Mouse (Mus musculus): Measurements from ENCODE around the gene Fam168a. TPM values are rescaled to one million over a fixed set of nuclear protein-coding genes. Genes with fewer than 3 reads are reported as not detected.

Gene Fam168a
- polyA plus RNA-seq, 1 experiment = 64.3 TPM

DNA sequence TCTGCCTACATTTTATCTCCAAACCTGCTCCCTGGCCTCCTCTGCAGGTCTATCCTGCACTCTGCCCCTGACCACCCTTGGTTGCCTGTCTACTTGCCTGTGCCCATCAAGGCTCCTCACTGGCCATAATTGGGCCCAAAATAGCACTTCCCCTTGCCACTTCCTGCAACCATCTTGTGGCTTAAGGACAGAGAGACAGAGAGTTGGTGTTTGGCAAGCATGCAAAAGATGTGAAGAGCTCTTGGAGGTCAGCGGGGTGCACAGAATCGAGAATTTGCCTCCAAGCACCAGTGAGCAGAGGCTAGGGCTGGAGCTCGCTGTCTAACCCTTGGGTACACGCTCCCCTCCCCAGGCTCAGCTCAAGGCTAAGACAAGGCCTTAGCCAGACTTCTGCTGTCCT is 162.1 kb downstream of the Fam168a start:
- no peak for DNase-seq (ENCODE audit: low read depth)

DNA sequence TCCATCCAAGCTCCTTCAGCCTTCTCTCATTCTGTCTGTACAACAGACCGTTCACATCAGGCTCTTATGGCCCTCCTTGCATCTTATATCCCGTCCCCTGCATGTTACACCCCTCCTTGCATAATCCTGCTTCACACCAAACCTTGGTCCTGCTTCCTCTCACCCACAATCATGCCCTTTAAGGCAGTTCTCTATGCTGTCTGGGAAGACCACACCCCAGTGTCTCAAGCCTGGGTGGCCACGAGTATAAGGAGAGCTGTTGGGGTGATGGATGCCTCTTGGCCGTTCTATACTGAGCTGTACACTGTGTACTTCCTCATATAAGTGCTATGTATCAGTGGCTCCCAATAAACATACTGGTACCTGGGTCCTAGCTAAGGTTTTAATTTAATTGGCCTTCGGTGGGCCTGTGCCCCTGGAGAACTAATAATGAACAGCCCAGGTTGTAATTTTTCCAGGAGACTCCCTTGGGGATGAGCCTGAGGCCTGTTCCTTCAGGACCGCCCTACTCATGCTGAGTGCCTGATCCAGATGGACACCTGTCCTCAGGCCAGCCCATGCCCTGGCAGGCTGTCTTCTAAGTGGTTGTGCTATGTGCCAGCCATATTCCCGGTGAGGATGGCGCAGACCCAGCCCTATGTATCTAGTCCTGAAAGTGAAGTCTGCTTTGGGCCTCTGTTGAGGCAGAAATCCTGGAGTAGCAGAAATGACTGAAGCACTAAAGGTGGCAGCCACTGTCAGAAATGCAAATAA is 163.6 kb downstream of the Fam168a start:
- no peak for DNase-seq (ENCODE audit: low read depth)

DNA sequence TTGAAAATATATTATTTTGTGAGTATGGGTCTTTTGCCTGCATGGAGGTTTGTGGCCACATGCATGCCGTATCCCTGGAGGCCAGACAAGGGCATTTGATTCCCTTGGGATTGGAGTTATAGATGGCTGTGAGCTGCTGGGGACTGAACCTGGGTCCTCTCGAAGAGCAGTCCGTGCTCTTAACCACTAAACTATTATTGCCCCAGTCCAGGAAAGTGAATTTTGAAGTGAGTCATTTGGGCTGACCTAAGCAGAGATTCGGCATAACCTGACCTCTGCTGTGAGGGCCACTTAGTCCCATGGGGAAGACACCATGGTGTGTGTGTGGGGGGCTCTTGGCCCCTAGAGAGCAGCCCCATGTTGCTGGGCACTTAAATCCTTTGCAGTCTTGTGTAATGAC is 164.9 kb downstream of the Fam168a start:
- no peak for DNase-seq (ENCODE audit: low read depth)

GRCm38 (mm10) chr7:100871892-100872291 is 165.5 kb downstream of the Fam168a start:
- no peak for DNase-seq (ENCODE audit: low read depth)

DNA sequence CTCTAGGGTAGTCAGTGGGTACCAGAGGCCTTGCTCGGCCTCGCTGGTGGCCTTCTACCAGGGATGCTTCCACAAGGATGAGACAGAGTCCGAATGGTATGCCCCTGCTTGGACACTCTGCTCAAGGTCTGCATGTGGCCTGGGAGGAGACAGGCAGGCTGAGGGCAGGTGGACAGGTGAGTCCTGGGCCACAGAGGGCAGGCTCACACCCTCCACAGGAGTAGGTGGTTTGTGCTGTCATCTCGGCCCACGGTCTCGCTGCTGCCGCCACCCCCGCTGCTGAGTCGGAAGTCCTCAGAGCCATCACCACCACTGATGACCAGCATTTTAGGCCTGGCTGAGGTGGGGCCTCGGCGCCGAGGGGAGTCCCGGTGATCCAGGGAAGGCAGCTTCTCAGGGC is 166.8 kb downstream of the Fam168a start:
- DNase-seq (ENCODE audit: low read depth) = no peak

DNA sequence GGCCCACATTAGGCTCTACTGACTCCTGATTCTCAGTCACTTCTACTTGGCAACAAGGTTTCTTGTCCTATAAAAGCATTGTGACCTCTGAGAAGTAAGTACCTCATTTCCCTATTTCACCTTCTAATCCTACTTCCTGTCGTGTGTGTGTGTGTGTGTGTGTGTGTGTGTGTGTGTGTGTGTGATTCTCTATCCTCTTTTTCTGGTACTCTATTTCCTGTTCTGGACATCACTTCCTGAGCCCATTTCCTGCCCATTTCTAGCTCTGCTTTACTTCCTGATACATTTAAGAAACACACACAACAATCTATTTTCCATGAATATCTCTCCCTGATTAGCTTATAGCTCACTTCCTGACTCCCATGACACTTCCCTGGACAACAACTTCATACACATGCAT is 169.4 kb downstream of the Fam168a start:
- DNase-seq (ENCODE audit: low read depth) = no peak

GRCm38 (mm10) chr7:100876293-100876692 is 169.9 kb downstream of the Fam168a start:
- DNase-seq (ENCODE audit: low read depth) = no peak

DNA sequence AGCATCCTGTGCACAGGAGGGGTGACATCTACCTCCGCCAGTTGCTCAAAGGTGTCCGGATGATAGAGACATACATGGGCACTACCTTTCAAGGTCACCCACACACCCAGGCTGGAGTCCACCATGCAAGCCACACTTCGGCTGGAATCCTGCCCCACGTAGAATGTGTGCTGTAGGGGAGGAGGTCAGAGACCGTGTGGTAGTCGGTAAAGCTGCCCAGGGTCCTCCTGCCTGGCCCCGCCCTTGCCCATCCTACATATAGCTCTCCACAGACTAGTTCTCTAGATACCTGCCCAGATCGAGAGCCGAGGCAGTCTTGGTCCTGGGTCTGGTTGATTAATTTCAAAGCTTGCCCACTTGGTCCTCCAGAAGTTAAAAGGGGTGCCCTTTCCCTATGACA is 170.3 kb downstream of the Fam168a start:
- no peak for DNase-seq (ENCODE audit: low read depth)

DNA sequence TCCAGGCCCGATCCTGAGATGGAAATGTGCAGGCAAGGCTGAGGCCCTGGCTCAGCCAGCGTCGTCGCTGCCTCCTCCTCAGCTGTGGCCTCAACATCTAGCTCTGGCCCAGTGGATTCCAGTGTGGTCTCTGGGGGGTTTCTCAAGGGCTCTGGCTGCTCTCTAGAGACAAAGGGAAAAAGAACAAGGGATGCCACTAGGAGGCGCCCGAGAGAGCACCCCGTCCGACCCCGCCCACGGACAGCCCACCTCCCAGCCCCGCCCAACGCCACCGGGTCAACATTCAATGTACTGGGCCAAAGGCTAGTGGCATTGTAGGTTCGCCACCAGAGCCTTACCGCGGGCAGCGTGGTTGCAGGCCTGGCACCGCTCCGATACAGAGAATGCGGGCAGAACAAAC is 173.2 kb downstream of the Fam168a start:
- DNase-seq (ENCODE audit: low read depth) = no peak

- no peak for DNase-seq (ENCODE audit: low read depth)
These were observed 175.1 kb downstream of the Fam168a start for GRCm38 (mm10) chr7:100881531-100881930.

DNA sequence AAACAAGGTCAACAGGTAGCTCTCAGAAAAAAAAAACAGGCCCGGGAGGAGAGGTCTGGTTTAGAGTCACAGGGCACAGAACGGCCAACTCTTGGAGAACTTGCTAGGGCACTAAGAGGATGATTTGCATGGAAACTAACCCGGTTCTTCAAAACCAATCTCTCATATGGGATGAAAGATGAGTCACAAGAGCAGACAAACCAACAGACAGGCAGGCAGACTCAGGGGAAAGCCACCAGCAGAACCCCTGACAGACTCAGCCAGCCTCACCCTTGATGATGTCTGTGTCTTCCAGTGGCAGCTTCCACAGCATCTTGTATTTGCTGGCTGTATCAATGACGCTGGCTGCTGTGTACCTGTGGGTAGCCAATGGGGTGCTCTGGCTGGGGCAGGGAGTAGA is 175.5 kb downstream of the Fam168a start:
- DNase-seq (ENCODE audit: low read depth) = no peak

- no peak for DNase-seq (ENCODE audit: low read depth)
These were observed 178.0 kb downstream of the Fam168a start for GRCm38 (mm10) chr7:100884460-100884859.

DNA sequence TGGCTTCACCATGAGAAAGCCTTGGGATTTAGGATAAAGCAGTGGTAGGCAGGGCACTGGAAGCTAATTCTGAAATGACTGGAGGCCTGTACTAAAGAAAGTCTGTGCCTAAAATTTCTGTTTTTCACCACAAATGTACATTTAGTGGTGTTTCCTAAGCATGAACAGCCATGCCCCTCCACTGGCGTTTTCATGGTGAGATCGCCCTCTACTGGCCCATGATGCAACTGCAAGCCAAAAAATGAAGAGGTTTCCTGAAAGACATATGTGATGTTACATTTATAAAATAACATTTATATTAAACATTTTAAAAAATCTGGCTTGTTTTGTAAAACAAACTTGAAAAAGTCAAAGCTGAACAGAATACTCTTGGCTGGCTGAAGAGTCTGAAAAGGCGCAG is 180.1 kb downstream of the Fam168a start:
- DNase-seq (ENCODE audit: low read depth) = no peak

Other genes starting within 250 kb of the Fam168a start
- gene Ucp3, start 233.6 kb upstream of the Fam168a start, polyA plus RNA-seq (2012; rRNA removed) = 8.5 and 11.9 TPM in 2 replicates
- gene Ucp2, start 213.3 kb upstream of the Fam168a start, polyA plus RNA-seq (2012; rRNA removed) = 511 and 529 TPM in 2 replicates
- 4.1 and 5.7 TPM in 2 replicates for gene Dnajb13, start 191.7 kb upstream of the Fam168a start, polyA plus RNA-seq (2012; rRNA removed)
- 16.9 and 21.3 TPM in 2 replicates for gene Coa4, start 169.6 kb upstream of the Fam168a start, polyA plus RNA-seq (2012; rRNA removed)
- 21.3 and 26.2 TPM in 2 replicates for gene Rab6a, start 99.2 kb upstream of the Fam168a start, polyA plus RNA-seq (2012; rRNA removed)
- gene Mrpl48, start 98.3 kb upstream of the Fam168a start, polyA plus RNA-seq (2012; rRNA removed) = 18.6 and 24.7 TPM in 2 replicates
- gene Plekhb1, start 44.2 kb upstream of the Fam168a start, polyA plus RNA-seq (2012; rRNA removed) = 27.1 and 35.8 TPM in 2 replicates
- gene Relt, start 156.8 kb downstream of the Fam168a start, polyA plus RNA-seq (2012; rRNA removed) = 3.7 and 6.2 TPM in 2 replicates
- 20.0 and 21.9 TPM in 2 replicates for gene Arhgef17, start 225.5 kb downstream of the Fam168a start, polyA plus RNA-seq (2012; rRNA removed)

Measured in gonadal fat pad, adult 2 months (tissue).